Mouse (Mus musculus): Measurements from ENCODE around the gene Sec31b.

GRCm38 (mm10) chr19:44475268-44475667, 70.4 kb downstream of the Sec31b start:
- TF ChIP-seq CTCF (IDR thresholded peaks at IDR 0.05; ENCODE audit: low read depth) (no peak), EP300 (IDR thresholded peaks at IDR 0.05; ENCODE audit: low read depth) (no peak)
